Mouse (Mus musculus) neural tube, embryonic 11.5 days (tissue): Measurements from ENCODE around the gene Pdcd1lg2. TPM values are rescaled to one million over a fixed set of nuclear protein-coding genes. Genes with fewer than 3 reads are reported as not detected.

Source experiments
- ATAC-seq: fragments of 200-750 bp; cut with Nextera tagmentation; 2 replicates; pipeline ENCODE4 v1.8.0; 2017; ENCODE audit warnings: moderate number of reproducible peaks, mild to moderate bottlenecking, moderate TSS enrichment, moderate library complexity; ENCODE audit not compliant: insufficient read depth, low FRiP score, low TSS enrichment
- DNase-seq: peaks from one replicate; pipeline ENCODE4 v3.0.0-alpha.2; 2015; ENCODE audit warnings: low spot score
- H3K27ac ChIP-seq: fragments of 300-500 bp; sonication (generic); 2 replicates; pipeline ENCODE4 v1.5.1; 2014; ENCODE audit warnings: low read depth, mild to moderate bottlenecking, low read length
- H3K27me3 ChIP-seq: fragments of 300-500 bp; sonication (generic); 2 replicates; pipeline ENCODE4 v1.6.1; 2014; ENCODE audit warnings: mild to moderate bottlenecking, low read length, mixed read lengths; ENCODE audit not compliant: control insufficient read depth, insufficient read depth
- H3K36me3 ChIP-seq: fragments of 300-500 bp; sonication (generic); 2 replicates; pipeline ENCODE4 v1.6.1; 2014; ENCODE audit warnings: mild to moderate bottlenecking, low read length, moderate library complexity, mixed read lengths; ENCODE audit not compliant: control insufficient read depth, insufficient read depth
- H3K4me1 ChIP-seq: fragments of 300-500 bp; sonication (generic); 2 replicates; pipeline ENCODE4 v1.6.1; 2014; ENCODE audit warnings: low read length, mixed read lengths; ENCODE audit not compliant: control insufficient read depth, insufficient read depth
- H3K4me2 ChIP-seq: fragments of 300-500 bp; sonication (generic); 2 replicates; pipeline ENCODE4 v1.6.1; 2014; ENCODE audit warnings: low read depth, mild to moderate bottlenecking, moderate library complexity
- H3K4me3 ChIP-seq: fragments of 300-500 bp; sonication (generic); 2 replicates; pipeline ENCODE4 v1.5.1; 2014; ENCODE audit warnings: low read depth, low read length
- H3K9ac ChIP-seq: fragments of 300-500 bp; sonication (generic); 2 replicates; pipeline ENCODE4 v1.6.1; 2014; ENCODE audit warnings: mild to moderate bottlenecking, low read length
- H3K9me3 ChIP-seq: fragments of 300-500 bp; sonication (generic); 2 replicates; pipeline ENCODE4 v1.6.1; 2016; ENCODE audit warnings: low read length; ENCODE audit not compliant: control insufficient read depth
- WGBS: fragments of 180-500 bp; shearing (Covaris S2); extraction: QIAGEN DNeasy Blood & Tissue Kit; methylation state at CpG from one replicate; pipeline ENCODE4 v1.1.7; 2014; 5-methylcytosine and 5-hydroxymethylcytosine counted together
- polyA plus RNA-seq: library from polyadenylated mRNA; unstranded; fragments of >200 nt; fragmentation: Nextera tagmentation; extraction: Ambion mirVana; gene quantifications from 2 replicates; pipeline ENCODE4 v1.2.1, GENCODE M21; 2014

Gene Pdcd1lg2
- polyA plus RNA-seq, 1 experiment from 2014 or later: not detected

GRCm38 (mm10) chr19:29497874-29498273 is 87.2 kb downstream of the Pdcd1lg2 start:
- no peaks in the 10 kb centered on the region for H3K9me3 ChIP-seq
- 88% methylated on average over 7 of the region's 7 CpGs for WGBS
- H3K27ac ChIP-seq: no peak overlapping the region
- ATAC-seq (no peak), DNase-seq (no peak)
- no peak overlapping the region for H3K9ac ChIP-seq
- H3K27me3 ChIP-seq: no peaks in the 10 kb centered on the region
- H3K36me3 ChIP-seq: no peaks in the 10 kb centered on the region
- H3K4me2 ChIP-seq: no peak overlapping the region
- no peak overlapping the region for H3K4me3 ChIP-seq
- H3K4me1 ChIP-seq: no peaks in the 10 kb centered on the region

GRCm38 (mm10) chr19:29498842-29499456 is 88.2 kb downstream of the Pdcd1lg2 start:
- no peak for ATAC-seq
- no peaks in the 10 kb centered on the region for H3K27me3 ChIP-seq
- H3K4me1 ChIP-seq: no peaks in the 10 kb centered on the region
- H3K36me3 ChIP-seq: no peaks in the 10 kb centered on the region
- no peaks in the 10 kb centered on the region for H3K9me3 ChIP-seq
- H3K4me2 ChIP-seq: no peak overlapping the region
- H3K4me3 ChIP-seq: no peak overlapping the region
- no peak overlapping the region for H3K9ac ChIP-seq
- 84% methylated on average over 6 of the region's 6 CpGs for WGBS
- no peak overlapping the region for H3K27ac ChIP-seq
- DNase-seq: no peak

GRCm38 (mm10) chr19:29500333-29500732 is 89.6 kb downstream of the Pdcd1lg2 start:
- H3K9me3 ChIP-seq: no peaks in the 10 kb centered on the region
- no peak overlapping the region for H3K4me2 ChIP-seq
- H3K9ac ChIP-seq: no peak overlapping the region
- no peaks in the 10 kb centered on the region for H3K36me3 ChIP-seq
- WGBS: 93% methylated on average over 1 of the region's 1 CpGs
- ATAC-seq (no peak), DNase-seq (no peak)
- H3K4me3 ChIP-seq: no peak overlapping the region
- no peaks in the 10 kb centered on the region for H3K4me1 ChIP-seq
- H3K27ac ChIP-seq: no peak overlapping the region
- H3K27me3 ChIP-seq: no peaks in the 10 kb centered on the region

- DNase-seq (peak; percentile 46), ATAC-seq (no peak)
- H3K9ac ChIP-seq: no peak overlapping the region
- no peaks in the 10 kb centered on the region for H3K9me3 ChIP-seq
- H3K27me3 ChIP-seq: no peaks in the 10 kb centered on the region
- no peak overlapping the region for H3K4me3 ChIP-seq
- H3K4me2 ChIP-seq: peak overlapping the region; percentile 1; the same call in 1 of the 2 replicates
- H3K4me1 ChIP-seq: no peaks in the 10 kb centered on the region
- no peaks in the 10 kb centered on the region for H3K36me3 ChIP-seq
- WGBS: 51% methylated on average over 11 of the region's 11 CpGs
- H3K27ac ChIP-seq: no peak overlapping the region
These were observed 90.4 kb downstream of the Pdcd1lg2 start for GRCm38 (mm10) chr19:29501106-29501505.

- no peak overlapping the region for H3K4me3 ChIP-seq
- ATAC-seq (no peak), DNase-seq (peak; percentile 73)
- H3K27ac ChIP-seq: no peak overlapping the region
- H3K9ac ChIP-seq: no peak overlapping the region
- WGBS: 15% methylated on average over 6 of the region's 6 CpGs
- no peaks in the 10 kb centered on the region for H3K9me3 ChIP-seq
- H3K4me2 ChIP-seq: no peak overlapping the region
- no peaks in the 10 kb centered on the region for H3K36me3 ChIP-seq
- no peaks in the 10 kb centered on the region for H3K4me1 ChIP-seq
- no peaks in the 10 kb centered on the region for H3K27me3 ChIP-seq
These were observed 90.8 kb downstream of the Pdcd1lg2 start for GRCm38 (mm10) chr19:29501507-29501906.

GRCm38 (mm10) chr19:29504131-29504530 is 93.4 kb downstream of the Pdcd1lg2 start:
- H3K27me3 ChIP-seq: no peaks in the 10 kb centered on the region
- no peak overlapping the region for H3K4me2 ChIP-seq
- no peaks in the 10 kb centered on the region for H3K4me1 ChIP-seq
- H3K27ac ChIP-seq: no peak overlapping the region
- ATAC-seq: no peak
- DNase-seq: no peak
- H3K9ac ChIP-seq: no peak overlapping the region
- H3K9me3 ChIP-seq: no peaks in the 10 kb centered on the region
- WGBS: 87% methylated on average over 2 of the region's 2 CpGs
- H3K36me3 ChIP-seq: no peaks in the 10 kb centered on the region
- H3K4me3 ChIP-seq: no peak overlapping the region

- Histone ChIP-seq H3K9me3 (no peaks in the 10 kb centered on the region), H3K27ac (no peak overlapping the region), H3K4me2 (no peak overlapping the region), H3K4me3 (no peak overlapping the region), H3K27me3 (no peaks in the 10 kb centered on the region), H3K4me1 (no peaks in the 10 kb centered on the region), H3K36me3 (no peaks in the 10 kb centered on the region), H3K9ac (no peak overlapping the region)
- WGBS: 86% methylated on average over 7 of the region's 7 CpGs
- ATAC-seq: no peak
- no peak for DNase-seq
These were observed 94.9 kb downstream of the Pdcd1lg2 start for GRCm38 (mm10) chr19:29505617-29506016.

GRCm38 (mm10) chr19:29508208-29508607 is 97.5 kb downstream of the Pdcd1lg2 start:
- no peak for DNase-seq
- Histone ChIP-seq H3K27me3 (no peaks in the 10 kb centered on the region), H3K36me3 (no peaks in the 10 kb centered on the region), H3K9me3 (no peaks in the 10 kb centered on the region), H3K27ac (no peak overlapping the region), H3K4me3 (no peak overlapping the region), H3K9ac (no peak overlapping the region), H3K4me2 (no peak overlapping the region), H3K4me1 (no peaks in the 10 kb centered on the region)
- WGBS: 81% methylated on average over 7 of the region's 7 CpGs
- no peak for ATAC-seq

- WGBS: 89% methylated on average over 7 of the region's 7 CpGs
These were observed 99.1 kb downstream of the Pdcd1lg2 start for GRCm38 (mm10) chr19:29509857-29510256.

More at GRCm38 (mm10) chr19:29509857-29510256, 99.1 kb downstream of the Pdcd1lg2 start:
- Histone ChIP-seq H3K4me3 (no peak overlapping the region), H3K36me3 (no peaks in the 10 kb centered on the region), H3K9ac (no peak overlapping the region), H3K27me3 (no peaks in the 10 kb centered on the region), H3K9me3 (no peaks in the 10 kb centered on the region), H3K4me1 (no peaks in the 10 kb centered on the region), H3K27ac (no peak overlapping the region), H3K4me2 (no peak overlapping the region)
- DNase-seq (no peak), ATAC-seq (no peak)
